In the genomic region with DNA sequence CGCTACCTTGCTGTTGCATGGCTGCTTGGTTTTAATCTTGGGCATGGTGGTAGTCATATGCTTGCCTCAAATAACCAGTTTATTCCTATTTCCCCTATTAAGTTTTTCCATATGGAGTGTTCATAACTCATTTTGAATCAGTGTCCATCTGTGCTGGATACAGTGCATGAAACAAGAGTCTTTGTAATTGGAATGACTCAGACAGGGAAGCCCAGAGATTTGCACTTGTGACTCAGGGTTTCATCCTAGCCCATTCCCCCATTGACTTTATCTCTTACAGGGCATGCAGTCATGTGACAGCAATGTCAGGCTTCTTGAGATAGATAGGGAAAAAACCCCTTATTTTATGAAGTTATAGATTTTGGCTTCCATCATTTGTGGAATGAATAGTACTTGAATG, we compare ENCODE assay signal across 23 mouse cellular contexts.
A peak's percentile ranks its signal among the peaks of the same experiment; 100 is the strongest.
DNase-seq lines count a peak whose midpoint lies in the region; ATAC-seq and TF ChIP-seq lines count a peak whose summit lies in the region.
"Had no signal": no experiment of that assay in that cellular context is flagged by ENCODE, and none has a peak within 500 bp of the region (broad histone marks: within the 10 kb centered on the region; RNA-seq: fewer than 3 reads in every experiment).

No protein-coding gene starts in this region.

- H3K4me3 ChIP-seq in left cerebral cortex, adult 2 months, result no peak overlapping the region
- no peak overlapping the region for H3K4me3 ChIP-seq in myocyte
- H3K4me3 ChIP-seq: embryonic facial prominence, embryonic 13.5 days; embryonic facial prominence, embryonic 15.5 days; erythroblast, embryonic 14.5 days; forebrain, embryonic 10.5 days; forebrain, embryonic 12.5 days had no signal

- peak overlapping the region; percentile 65 for H3K27ac ChIP-seq in left cerebral cortex, adult 2 months
- H3K27ac ChIP-seq: embryonic facial prominence, embryonic 13.5 days; embryonic facial prominence, embryonic 15.5 days; forebrain, embryonic 10.5 days; forebrain, embryonic 12.5 days had no signal

- no peak for TF ChIP-seq POLR2A in myocyte (IDR thresholded peaks at IDR 0.05; ENCODE audit: insufficient read length, low read depth)

- TF ChIP-seq CTCF in left cerebral cortex, adult 2 months (IDR thresholded peaks at IDR 0.05), result no peak

- H3K27me3 ChIP-seq in myocyte (ENCODE audit: control insufficient read depth, insufficient read depth, insufficient read length), result no peaks in the 10 kb centered on the region
- H3K27me3 ChIP-seq: CH12.LX; embryonic facial prominence, embryonic 13.5 days; embryonic facial prominence, embryonic 15.5 days; forebrain, embryonic 12.5 days had no signal

- no peaks in the 10 kb centered on the region for H3K36me3 ChIP-seq in myocyte (ENCODE audit: control insufficient read depth, insufficient read depth)
- H3K36me3 ChIP-seq: embryonic facial prominence, embryonic 13.5 days; embryonic facial prominence, embryonic 15.5 days; forebrain, embryonic 10.5 days; forebrain, embryonic 12.5 days; G1E had no signal

- no peak overlapping the region for H3ac ChIP-seq in myocyte (ENCODE audit: control insufficient read depth, insufficient read length)

- H3K4me2 ChIP-seq in myocyte (ENCODE audit: low read depth), result no peak overlapping the region
- H3K4me2 ChIP-seq: embryonic facial prominence, embryonic 13.5 days; embryonic facial prominence, embryonic 15.5 days; forebrain, embryonic 12.5 days had no signal

- H3K79me2 ChIP-seq in myocyte (ENCODE audit: control insufficient read depth, insufficient read depth), result no peaks in the 10 kb centered on the region

- peak; percentile 55 for DNase-seq in cerebellum, adult 9-10 months
- no peak for DNase-seq in left cerebral cortex, adult 2 months (ENCODE audit: extremely low spot score in 1 of 2, low spot score in 2 of 2)
- no peak for DNase-seq in left cerebral cortex, adult 11 months (ENCODE audit: low spot score)
- DNase-seq in Muller cell, postnatal 12 days (ENCODE audit: inconsistent ontology term), result peak; percentile 79
- no peak for DNase-seq in adrenal gland, postnatal 36 days
- DNase-seq in urinary bladder, postnatal 10 days (ENCODE audit: low spot score), result no peak
- DNase-seq: adrenal gland, adult 2 months; adrenal gland, postnatal 10 days; adrenal gland, postnatal 25 days; cerebellum, adult 11-12 months; embryo, embryonic 11 days had no signal

- intact Hi-C loops in left cerebral cortex, adult 2 months (cut with DNase I), result no loop called here

- no peak for ATAC-seq in cerebellum, adult (ENCODE audit: insufficient number of reproducible peaks, low FRiP score, low TSS enrichment)
- ATAC-seq: CD4-positive, CD25-positive, alpha-beta regulatory T cell, adult 4 months; forebrain, embryonic 14.5 days; forebrain, embryonic 16.5 days had no signal

TF ChIP-seq in myocyte, 11 proteins besides CTCF, POLR2A, EP300 and RAD21:
- TF ChIP-seq REST (IDR thresholded peaks at IDR 0.05; ENCODE audit: insufficient read depth, insufficient read length) (no peak), USF1 (IDR thresholded peaks at IDR 0.05; ENCODE audit: low read depth) (peak; percentile 41)

Comparison
In these comparisons a context has a peak if more than half of its experiments do, and no peak if none do; other contexts are left out.
1. DNase-seq: peak in cerebellum, adult 9-10 months (single experiment) and Muller cell, postnatal 12 days (single experiment); none in left cerebral cortex, adult 2 months (0 of 2), left cerebral cortex, adult 11 months (single experiment), adrenal gland, postnatal 36 days (0 of 2) and urinary bladder, postnatal 10 days (single experiment).